Mouse (Mus musculus) liver, adult 2 months (tissue): Measurements from ENCODE around the gene Ing5. TPM values are rescaled to one million over a fixed set of nuclear protein-coding genes. Genes with fewer than 3 reads are reported as not detected.
"Not testable (repeated sequence)": the region's sequence is repeated elsewhere in the genome, so short reads cannot be mapped to it uniquely, and the experiment has no call there.

ENCODE experiments used
- DNase-seq: peaks from one replicate; pipeline ENCODE4 v3.0.0-alpha.2; 2011; ENCODE audit warnings: low read depth, low spot score; ENCODE audit errors: extremely low read depth
- H3K27ac ChIP-seq: fragments of 200-500 bp; replicated peaks from 2 replicates; pipeline ENCODE4 v1.5.1; 2012; ENCODE audit warnings: low read depth, mild to moderate bottlenecking, control low read depth, inconsistent platforms, low read length; ENCODE audit not compliant: insufficient read depth
- H3K27me3 ChIP-seq: fragments of 200-500 bp; 2 replicates; pipeline ENCODE4 v1.6.1; 2012; ENCODE audit warnings: mild to moderate bottlenecking, moderate library complexity, low read length, inconsistent platforms; ENCODE audit not compliant: control insufficient read depth, insufficient read depth
- H3K36me3 ChIP-seq: fragments of 200-500 bp; 2 replicates; pipeline ENCODE4 v1.6.1; 2012; ENCODE audit warnings: low read length, inconsistent platforms; ENCODE audit not compliant: control insufficient read depth, insufficient read depth
- H3K4me1 ChIP-seq: fragments of 200-500 bp; 2 replicates; pipeline ENCODE4 v1.6.1; 2011; ENCODE audit warnings: low read length; ENCODE audit not compliant: control insufficient read depth, insufficient read depth
- H3K4me3 ChIP-seq: fragments of 200-500 bp; 2 replicates; pipeline ENCODE4 v1.5.1; 2011; ENCODE audit warnings: low read depth, mild to moderate bottlenecking, control low read depth, low read length, moderate library complexity; ENCODE audit not compliant: insufficient read depth
- H3K79me2 ChIP-seq: fragments of 200-500 bp; 2 replicates; pipeline ENCODE4 v1.6.1; 2012; ENCODE audit warnings: inconsistent platforms, mild to moderate bottlenecking, low read length, moderate library complexity; ENCODE audit not compliant: control insufficient read depth, insufficient read depth
- H3K9ac ChIP-seq: fragments of 200-500 bp; 2 replicates; pipeline ENCODE4 v1.6.1; 2012; ENCODE audit warnings: low read depth, mild to moderate bottlenecking, control low read depth, inconsistent platforms, low read length
- CTCF ChIP-seq: fragments of 200-500 bp; IDR thresholded peaks from 2 replicates; pipeline ENCODE4 v1.5.1; 2011; ENCODE audit warnings: low read depth, low read length, control low read depth
- POLR2A ChIP-seq: fragments of 200-500 bp; IDR thresholded peaks from 2 replicates; pipeline ENCODE4 v1.6.1; 2011; ENCODE audit warnings: low read length, control low read depth; ENCODE audit not compliant: insufficient read depth; ENCODE audit errors: extremely low read depth
- WGBS: fragments of 180-500 bp; shearing (Covaris S2); methylation state at CpG from one replicate; pipeline ENCODE4 v1.1.7; 2018; 5-methylcytosine and 5-hydroxymethylcytosine counted together
- polyA plus RNA-seq: library from polyadenylated mRNA; depleted of rRNA; stranded (reverse); fragments of >200 nt; gene quantifications from 2 replicates; pipeline ENCODE4 v1.2.3, GENCODE M21; 2012
- total RNA-seq: library from RNA; depleted of rRNA; stranded (reverse); fragments of >200 nt; gene quantifications from 2 replicates; pipeline ENCODE4 v1.2.3, GENCODE M21; 2014

The Ing5 gene
- total and polyA plus RNA-seq, 2 experiments, result 2.7 to 4.4 TPM

DNA sequence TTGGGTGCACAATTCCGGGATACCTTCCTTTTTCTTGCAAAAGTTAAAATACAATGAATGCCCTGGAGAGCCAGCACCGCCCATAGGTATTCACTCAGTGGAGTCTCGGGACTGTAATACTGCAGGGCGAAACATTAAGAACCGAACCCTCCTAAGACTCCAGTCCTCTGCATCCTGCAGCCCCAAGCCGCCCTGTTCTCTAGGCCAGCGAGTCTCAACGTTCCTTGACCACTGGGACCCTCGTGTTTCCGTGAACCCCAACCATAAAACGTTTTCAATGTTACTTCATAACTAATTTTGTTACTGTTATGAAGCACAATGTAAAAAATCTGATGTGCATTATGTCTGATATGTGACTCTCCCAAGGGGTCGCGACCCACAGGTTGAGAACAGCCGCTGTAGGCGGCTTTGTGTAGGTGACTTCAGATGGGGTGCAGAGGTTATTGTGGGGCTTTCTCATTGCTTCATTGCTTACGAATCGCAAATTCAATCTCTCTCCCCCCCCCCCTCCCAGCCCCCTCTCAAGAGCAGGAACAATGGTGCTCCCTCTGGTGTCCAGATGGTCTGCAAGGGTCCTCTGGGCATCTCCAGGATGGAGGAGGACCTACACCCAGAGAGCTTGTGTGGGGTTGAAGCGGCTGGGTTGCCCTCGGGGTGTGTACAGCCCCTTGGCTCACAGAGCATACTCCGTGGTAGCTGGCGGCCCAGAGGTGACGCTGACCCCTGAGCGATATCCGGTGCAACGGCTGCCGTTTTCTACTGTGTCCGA lies 22.2 kb downstream of the Ing5 start:
- Histone ChIP-seq H3K4me3 (peak overlapping the region; percentile 71), H3K27me3 (no peaks in the 10 kb centered on the region), H3K27ac (peak overlapping the region; percentile 17), H3K36me3 (peaks cover 2% of the 10 kb centered on the region; the same call in 1 of the 2 replicates), H3K4me1 (peaks cover 2% of the 10 kb centered on the region; the same call in 1 of the 2 replicates), H3K79me2 (no peaks in the 10 kb centered on the region), H3K9ac (peak overlapping the region; percentile 30)
- TF ChIP-seq CTCF (no peak), POLR2A (no peak)
- no peak for DNase-seq
- WGBS, result 41% methylated on average over 27 of the region's 27 CpGs

DNA sequence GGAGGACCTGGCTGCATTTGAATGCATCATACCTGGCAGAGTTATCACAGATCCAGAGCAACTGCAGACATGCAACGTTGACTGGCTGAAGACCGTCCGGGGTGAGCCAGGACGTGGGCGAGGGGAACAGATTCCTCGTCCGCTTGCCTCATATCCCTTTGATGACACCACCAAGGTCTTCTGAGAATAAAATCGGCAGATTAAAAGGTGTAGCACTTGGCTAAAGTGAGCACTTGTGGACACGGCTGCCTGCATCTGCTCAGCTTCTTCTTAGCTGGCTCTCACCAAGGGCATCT lies 22.7 kb downstream of the Ing5 start:
- H3K4me1 ChIP-seq, result peaks cover 2% of the 10 kb centered on the region; the same call in 1 of the 2 replicates
- H3K79me2 ChIP-seq, result no peaks in the 10 kb centered on the region
- no peaks in the 10 kb centered on the region for H3K27me3 ChIP-seq
- 93% methylated on average over 9 of the region's 9 CpGs for WGBS
- H3K36me3 ChIP-seq, result peaks cover 2% of the 10 kb centered on the region; the same call in 1 of the 2 replicates
- no peak for DNase-seq
- no peak for TF ChIP-seq POLR2A
- no peak for TF ChIP-seq CTCF
- no peak overlapping the region for H3K27ac ChIP-seq
- no peak overlapping the region for H3K9ac ChIP-seq
- no peak overlapping the region for H3K4me3 ChIP-seq

DNA sequence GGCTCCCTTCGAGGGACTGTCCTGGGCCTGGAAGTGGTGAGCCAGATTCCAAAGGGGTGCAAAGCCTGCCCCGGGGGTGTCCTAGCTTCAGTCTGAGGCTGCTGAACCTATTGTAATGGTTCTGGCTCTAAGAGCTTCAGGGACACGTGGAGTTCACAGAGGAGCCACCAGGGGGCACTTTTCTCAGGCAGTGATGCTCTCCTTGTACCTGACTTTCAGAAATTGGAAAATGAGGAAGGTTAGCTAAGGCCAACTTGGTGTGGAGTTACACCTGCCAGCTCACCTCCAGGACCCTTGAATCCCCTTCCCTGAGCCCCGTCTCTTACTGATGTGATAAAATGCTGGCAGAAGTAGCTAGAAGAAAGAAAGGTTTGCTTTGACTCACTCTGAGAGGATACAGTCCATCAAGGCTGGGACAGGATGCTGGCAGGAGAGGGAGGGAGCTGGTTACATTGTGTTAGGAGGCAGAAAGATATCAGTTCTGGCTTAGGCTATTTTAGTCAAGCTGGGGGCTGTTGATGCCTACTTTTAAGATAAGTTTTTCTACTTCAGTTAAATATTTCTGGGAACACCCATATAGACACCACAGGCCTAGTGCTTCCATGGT lies 29.1 kb downstream of the Ing5 start:
- not testable (repeated sequence) for DNase-seq, H3K27me3 ChIP-seq, H3K79me2 ChIP-seq, H3K4me3 ChIP-seq, H3K4me1 ChIP-seq, H3K27ac ChIP-seq, H3K9ac ChIP-seq
- H3K36me3 ChIP-seq, result peaks cover 12% of the 10 kb centered on the region
- WGBS, result 48% methylated on average over 3 of the region's 4 CpGs

DNA sequence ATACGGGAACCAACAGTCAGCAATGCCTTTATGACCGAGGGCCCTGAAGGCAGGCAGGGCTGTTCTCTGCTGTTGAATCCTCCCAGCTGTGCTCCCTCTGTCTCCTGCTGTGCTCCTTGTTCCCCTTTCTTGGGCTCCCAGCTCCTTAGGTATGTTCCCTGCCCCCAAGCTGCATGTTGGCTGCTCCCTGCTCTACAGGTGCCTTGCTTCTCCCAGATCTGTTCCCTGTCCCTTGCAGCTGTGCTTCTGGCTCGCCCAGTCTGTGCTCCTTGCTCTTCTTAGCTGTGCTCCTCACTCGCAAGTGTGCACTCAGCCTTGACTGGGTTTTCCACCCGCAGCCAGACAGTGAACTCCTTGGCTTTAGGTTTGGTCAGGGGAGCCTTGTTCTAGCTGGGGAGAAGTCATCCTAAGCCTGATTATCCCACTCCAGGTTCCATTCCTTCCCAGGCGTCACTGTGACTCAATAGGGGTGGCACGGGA lies 30.9 kb downstream of the Ing5 start:
- Histone ChIP-seq H3K9ac (no peak overlapping the region), H3K36me3 (peaks cover 10% of the 10 kb centered on the region), H3K27me3 (no peaks in the 10 kb centered on the region), H3K27ac (no peak overlapping the region), H3K4me1 (no peaks in the 10 kb centered on the region), H3K79me2 (no peaks in the 10 kb centered on the region; the same call in 1 of the 2 replicates), H3K4me3 (no peak overlapping the region)
- DNase-seq, result no peak
- TF ChIP-seq POLR2A (no peak), CTCF (no peak)
- 97% methylated on average over 7 of the region's 7 CpGs for WGBS

DNA sequence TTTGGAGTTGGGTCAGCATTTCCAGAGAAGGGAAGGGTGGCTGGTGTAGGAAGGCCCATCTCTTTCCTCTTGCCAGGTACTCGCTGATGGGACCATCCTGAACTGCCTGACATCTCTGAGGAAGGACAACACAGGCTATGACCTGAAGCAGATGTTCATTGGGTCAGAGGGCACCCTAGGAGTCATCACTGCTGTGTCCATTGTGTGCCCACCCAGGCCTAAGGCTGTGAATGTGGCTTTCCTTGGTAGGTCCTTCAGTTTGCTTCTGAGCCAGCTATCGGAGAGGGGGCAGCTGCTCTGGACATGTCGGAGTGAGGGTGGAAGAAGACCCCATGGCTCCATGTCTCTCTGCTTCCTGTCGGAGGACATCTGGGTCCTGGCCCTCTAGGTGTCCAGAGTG lies 31.4 kb downstream of the Ing5 start:
- WGBS, result 96% methylated on average over 4 of the region's 4 CpGs
- TF ChIP-seq CTCF (no peak), POLR2A (no peak)

More for the DNA sequence above, 31.4 kb downstream of the Ing5 start:
- DNase-seq, result no peak
- Histone ChIP-seq H3K4me1 (no peaks in the 10 kb centered on the region), H3K27me3 (no peaks in the 10 kb centered on the region), H3K36me3 (peaks cover 10% of the 10 kb centered on the region), H3K79me2 (no peaks in the 10 kb centered on the region; the same call in 1 of the 2 replicates), H3K9ac (no peak overlapping the region), H3K27ac (no peak overlapping the region), H3K4me3 (no peak overlapping the region)
